Mouse (Mus musculus) brain, embryonic 14.5 days (tissue): ENCODE measurements around the gene Klk1b27. TPM values are rescaled to one million over a fixed set of nuclear protein-coding genes. Genes with fewer than 3 reads are reported as not detected.
"Not testable (repeated sequence)": the region's sequence is repeated elsewhere in the genome, so short reads cannot be mapped to it uniquely, and the experiment has no call there.

Experiments used
- DNase-seq: peaks from one replicate; pipeline ENCODE4 v3.0.0-alpha.2; 2011; ENCODE audit warnings: low read depth
- CTCF ChIP-seq: fragments of 200-500 bp; IDR thresholded peaks from 2 replicates; pipeline ENCODE4 v1.5.1; 2012; ENCODE audit warnings: inconsistent platforms, mild to moderate bottlenecking, moderate library complexity, borderline replicate concordance; ENCODE audit not compliant: insufficient read depth, insufficient read length; ENCODE audit errors: extremely low read depth
- POLR2A ChIP-seq: fragments of 200-500 bp; IDR thresholded peaks from 2 replicates; pipeline ENCODE4 v1.6.1; 2012; ENCODE audit warnings: mild to moderate bottlenecking, inconsistent platforms, borderline replicate concordance; ENCODE audit not compliant: poor library complexity, insufficient read depth, insufficient read length, severe bottlenecking; ENCODE audit errors: extremely low read depth
- polyA plus RNA-seq: library from polyadenylated mRNA; depleted of rRNA; stranded (reverse); fragments of >200 nt; gene quantifications from 2 replicates; pipeline ENCODE4 v1.2.3, GENCODE M21; 2012; rRNA removed

The Klk1b27 gene
- 0.10 TPM in 2 replicates for polyA plus RNA-seq

DNA sequence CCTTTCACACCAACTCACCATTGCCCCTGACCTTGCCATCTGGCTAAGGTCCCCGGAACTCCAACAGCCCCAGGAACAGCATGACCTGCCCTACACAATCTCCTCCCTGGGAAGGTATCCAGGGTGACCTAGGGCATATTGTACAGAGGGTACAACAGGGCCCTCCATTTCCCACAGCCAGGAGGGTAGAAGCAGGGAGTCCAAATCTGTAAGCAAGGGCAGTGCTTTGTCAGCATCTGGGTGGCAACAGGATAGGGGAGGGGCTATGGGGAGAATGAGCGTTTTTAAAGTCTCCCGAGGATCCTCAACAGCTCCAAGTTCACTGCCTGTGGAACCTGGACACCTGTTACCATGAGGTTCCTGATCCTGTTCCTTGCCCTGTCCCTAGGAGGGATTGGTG, at the start of gene Klk1b27:
Gene Klk1b27 (plus strand): TSS at position 301 of the 400 bp plus-strand sequence.
- not testable (repeated sequence) for DNase-seq

DNA sequence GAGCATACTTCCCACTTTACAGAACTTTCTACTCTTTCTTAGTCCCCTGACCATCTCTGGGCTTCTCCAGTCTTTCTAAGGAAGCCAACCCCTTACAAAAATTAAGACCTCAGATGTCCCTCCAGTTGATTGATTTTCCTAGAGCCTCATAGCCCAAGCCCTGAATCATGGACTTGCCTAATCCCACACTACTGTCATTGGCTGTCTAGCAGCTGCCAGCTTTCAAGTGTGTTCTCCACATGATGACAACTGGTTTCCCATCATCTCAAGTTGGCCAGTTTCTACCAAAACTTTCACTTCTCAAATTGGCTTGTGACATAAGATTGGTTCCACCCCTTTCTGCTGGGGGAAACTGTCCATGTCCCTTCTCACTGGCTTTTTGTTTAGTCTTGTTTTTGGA, 47.2 kb upstream of the Klk1b27 start:
- no peak for DNase-seq
- no peak for TF ChIP-seq POLR2A

DNA sequence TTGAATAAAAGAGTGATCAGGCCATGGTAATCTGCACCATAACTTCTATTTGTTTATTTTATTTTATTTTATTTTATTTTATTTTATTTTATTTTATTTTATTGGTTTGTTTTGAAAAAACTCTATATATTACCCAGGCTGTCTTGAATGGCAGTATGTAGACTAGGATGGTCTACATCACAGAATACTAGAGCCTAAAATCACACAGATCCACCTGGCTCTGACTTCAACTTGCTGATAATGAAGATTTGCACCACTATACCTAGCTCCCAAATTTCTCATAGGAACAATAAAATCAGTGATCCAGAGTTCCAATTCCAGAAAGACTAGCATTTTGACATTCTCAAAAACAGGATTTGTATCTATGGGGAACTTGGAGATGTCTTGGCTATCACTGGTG, 40.2 kb upstream of the Klk1b27 start, which contains the start of gene Klk1b26:
Gene Klk1b26 (plus strand): TSS at position 301 of the 400 bp plus-strand sequence.
- not testable (repeated sequence) for DNase-seq

DNA sequence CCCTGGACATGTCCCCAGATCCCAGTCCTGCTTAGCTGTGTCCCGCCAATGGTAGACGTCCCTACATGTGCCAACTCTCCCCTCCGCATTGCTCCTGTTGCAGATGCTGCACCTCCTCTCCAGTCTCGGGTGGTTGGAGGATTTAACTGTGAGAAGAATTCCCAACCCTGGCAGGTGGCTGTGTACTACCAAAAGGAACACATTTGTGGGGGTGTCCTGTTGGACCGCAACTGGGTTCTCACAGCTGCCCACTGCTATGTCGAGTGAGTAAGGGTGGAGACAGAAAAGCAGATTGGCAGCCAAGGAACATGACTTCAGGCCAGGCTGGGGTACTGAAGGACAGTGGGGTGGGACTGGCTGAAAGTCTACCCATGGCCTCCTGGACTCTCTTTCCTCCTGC, 37.4 kb upstream of the Klk1b27 start:
- not testable (repeated sequence) for DNase-seq

DNA sequence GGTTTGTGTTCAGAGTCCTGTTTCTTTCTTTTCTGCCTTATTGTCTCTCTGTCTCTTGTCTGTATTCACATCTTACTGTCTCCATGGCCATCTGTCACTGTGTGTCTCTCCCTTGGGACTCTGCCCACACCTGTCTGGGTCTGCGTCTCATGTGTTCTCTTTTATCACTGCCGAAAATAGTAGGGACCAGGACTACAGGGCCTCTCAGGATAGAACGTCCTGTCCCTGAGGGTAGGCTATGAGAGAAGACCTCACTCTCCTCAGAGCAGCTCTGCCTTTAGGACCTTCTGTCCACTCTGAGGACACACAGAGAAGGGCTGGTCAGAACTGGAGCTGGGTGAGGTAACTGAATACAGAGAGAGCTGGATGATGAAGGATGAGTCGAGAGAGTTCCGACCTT, 37.0 kb upstream of the Klk1b27 start:
- no peak for DNase-seq
- TF ChIP-seq CTCF, result no peak
- TF ChIP-seq POLR2A, result no peak

DNA sequence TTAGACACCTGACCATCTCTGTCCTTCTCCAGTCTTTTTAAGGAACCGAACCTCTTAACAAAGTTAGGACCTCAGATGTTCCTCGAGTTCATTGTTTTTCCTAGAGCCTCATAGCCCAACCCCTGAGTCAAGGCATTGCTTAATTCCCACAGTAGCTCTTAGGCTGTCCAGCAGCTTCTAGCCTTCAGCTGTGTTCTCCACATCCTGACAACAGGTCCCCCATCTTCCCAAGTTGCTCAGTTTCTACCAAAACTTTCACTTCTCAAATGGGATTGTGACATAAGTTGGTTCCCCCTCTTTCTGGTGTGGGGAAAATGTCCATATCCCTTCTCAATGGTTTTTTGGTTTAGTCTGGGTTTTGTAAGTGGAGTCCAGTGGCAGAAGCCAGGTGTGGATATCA, 20.0 kb downstream of the Klk1b27 start:
- DNase-seq, result no peak
- no peak for TF ChIP-seq CTCF
- no peak for TF ChIP-seq POLR2A

DNA sequence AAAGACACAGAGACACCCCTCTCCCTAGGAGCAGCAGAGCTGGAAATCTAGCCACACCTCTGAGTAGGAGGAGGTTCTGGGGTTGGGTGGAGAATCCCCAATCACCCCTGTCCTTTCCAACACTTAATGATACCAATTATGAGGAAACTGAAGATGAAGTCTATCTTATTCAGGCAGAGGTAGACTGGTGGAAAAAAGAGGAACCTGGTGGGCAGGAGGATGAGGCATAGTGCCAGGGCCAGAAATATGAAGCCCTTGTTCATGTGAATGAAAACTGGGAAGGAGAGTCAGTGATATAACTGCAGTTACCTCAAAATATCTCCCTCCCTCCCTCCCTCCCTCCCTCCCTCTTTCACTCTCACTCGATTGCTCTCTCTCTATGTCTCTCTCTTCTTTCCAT, 25.6 kb downstream of the Klk1b27 start:
- DNase-seq, result no peak
- TF ChIP-seq CTCF (no peak), POLR2A (no peak)

DNA sequence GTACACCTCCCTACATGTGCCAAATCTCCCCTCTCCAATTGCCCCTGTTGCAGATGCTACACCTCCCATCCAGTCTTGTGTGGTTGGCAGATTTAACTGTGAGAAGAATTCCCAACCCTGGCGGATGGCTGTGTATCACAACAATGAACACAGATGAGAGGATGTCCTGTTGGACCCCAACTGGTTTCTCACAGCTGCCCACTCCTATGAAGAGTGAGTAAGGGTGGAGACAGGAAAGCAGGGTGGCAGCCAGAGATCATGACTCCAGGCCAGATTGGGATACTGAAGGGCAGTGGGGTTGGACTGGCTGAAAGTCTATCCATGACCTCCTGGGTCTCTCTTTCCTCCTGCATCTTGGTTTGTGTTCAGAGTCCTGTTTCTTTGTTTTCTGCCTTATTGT, 44.0 kb downstream of the Klk1b27 start:
- DNase-seq, result no peak
- TF ChIP-seq CTCF (no peak), POLR2A (no peak)

DNA sequence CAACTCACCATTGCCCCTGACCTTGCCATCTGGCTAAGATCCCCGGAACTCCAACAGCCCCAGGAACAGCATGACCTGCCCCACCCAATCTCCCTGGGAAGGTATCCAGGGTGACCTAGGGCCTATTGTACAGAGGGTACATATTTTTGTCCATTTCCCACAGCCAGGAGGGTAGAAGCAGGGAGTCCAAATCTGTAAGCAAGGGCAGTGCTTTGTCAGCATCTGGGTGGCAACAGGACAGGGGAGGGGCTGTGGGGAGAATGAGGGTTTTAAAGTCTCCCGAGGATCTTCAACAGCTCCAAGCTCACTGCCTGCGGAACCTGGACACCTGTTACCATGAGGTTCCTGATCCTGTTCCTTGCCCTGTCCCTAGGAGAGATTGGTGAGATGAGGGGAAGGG, 49.9 kb downstream of the Klk1b27 start, which contains the start of gene Klk1b21:
Gene Klk1b21 (plus strand): TSS at position 301 of the 400 bp plus-strand sequence.
- DNase-seq, result not testable (repeated sequence)

Other genes starting within 250 kb of the Klk1b27 start
- gene Klk7, start 241.0 kb upstream of the Klk1b27 start, polyA plus RNA-seq, result 0.05 and 0.08 TPM in 2 replicates
- not detected in 2 replicates for gene Klk6, start 227.8 kb upstream of the Klk1b27 start, polyA plus RNA-seq
- gene Klk5, start 210.3 kb upstream of the Klk1b27 start, polyA plus RNA-seq, result not detected in 2 replicates
- 0.39 and 0.93 TPM in 2 replicates for gene Klk4, start 171.1 kb upstream of the Klk1b27 start, polyA plus RNA-seq
- gene Klk15, start 118.5 kb upstream of the Klk1b27 start, polyA plus RNA-seq, result not detected in 2 replicates
- not detected in 2 replicates for gene Klk1b8, start 101.6 kb upstream of the Klk1b27 start, polyA plus RNA-seq
- gene Klk1b1, start 85.5 kb upstream of the Klk1b27 start, polyA plus RNA-seq, result not detected in 2 replicates
- gene Klk1b9, start 76.2 kb upstream of the Klk1b27 start, polyA plus RNA-seq, result not detected in 2 replicates
- not detected in 2 replicates for gene Klk1b11, start 56.4 kb upstream of the Klk1b27 start, polyA plus RNA-seq
- not detected in 2 replicates for gene Klk1b26, start 40.1 kb upstream of the Klk1b27 start, polyA plus RNA-seq
- gene Klk1b21, start 50.0 kb downstream of the Klk1b27 start, polyA plus RNA-seq, result not detected in 2 replicates
- gene Klk1b22, start 60.4 kb downstream of the Klk1b27 start, polyA plus RNA-seq, result not detected in 2 replicates
- not detected in 2 replicates for gene Klk1b16, start 84.5 kb downstream of the Klk1b27 start, polyA plus RNA-seq
- gene Klk1b24, start 135.9 kb downstream of the Klk1b27 start, polyA plus RNA-seq, result 0.19 TPM in 1 of 2 replicates, not detected in the other
- not detected in 2 replicates for gene Klk1b3, start 145.9 kb downstream of the Klk1b27 start, polyA plus RNA-seq
- not detected in 2 replicates for gene Klk1b4, start 155.1 kb downstream of the Klk1b27 start, polyA plus RNA-seq
- not detected in 2 replicates for gene Klk1b5, start 163.7 kb downstream of the Klk1b27 start, polyA plus RNA-seq
- gene Klk1, start 173.1 kb downstream of the Klk1b27 start, polyA plus RNA-seq, result 0.16 TPM in 1 of 2 replicates, not detected in the other
- gene Gm36864, start 183.9 kb downstream of the Klk1b27 start, polyA plus RNA-seq, result not detected in 2 replicates
- gene 1700028J19Rik, start 194.4 kb downstream of the Klk1b27 start, polyA plus RNA-seq, result 1.5 and 2.1 TPM in 2 replicates
- 270 and 344 TPM in 2 replicates for gene 2410002F23Rik, start 194.4 kb downstream of the Klk1b27 start, polyA plus RNA-seq
- not detected in 2 replicates for gene Acp4, start 205.1 kb downstream of the Klk1b27 start, polyA plus RNA-seq
- gene Gm15517, start 209.2 kb downstream of the Klk1b27 start, polyA plus RNA-seq, result 1.0 and 1.2 TPM in 2 replicates